8 mouse cellular contexts compared by ENCODE assay signal in genomic region chr6:114873808-114874137, GRCm38 (mm10).
DNase-seq lines count a peak whose midpoint lies in the region; ATAC-seq and TF ChIP-seq lines count a peak whose summit lies in the region.

No protein-coding gene starts in this region.

- peak overlapping the region; percentile 84 for H3K9ac ChIP-seq in heart, embryonic 12.5 days
- H3K9ac ChIP-seq in CH12.LX (ENCODE audit: insufficient read depth, low read depth) = peak overlapping the region; percentile 67; the same call in 1 of the 2 replicates
- peak overlapping the region; percentile 60; the same call in 1 of the 2 replicates for H3K9ac ChIP-seq in forebrain, embryonic 15.5 days (replicated peaks)
- H3K9ac ChIP-seq in liver, embryonic 16.5 days (ENCODE audit: low read depth, low read length) = peak overlapping the region; percentile 71

- H3K4me3 ChIP-seq in heart, embryonic 12.5 days = peak overlapping the region; percentile 56
- peak overlapping the region in 2 of 3 experiments; percentile 49 to 67 for H3K4me3 ChIP-seq in CH12.LX (replicated peaks in 1 of 3; ENCODE audit: low read depth in 2 of 3, low read length in 2 of 3, poor library complexity in 1 of 3)
- H3K4me3 ChIP-seq in forebrain, embryonic 15.5 days = peak overlapping the region; percentile 41
- peak overlapping the region; percentile 64 for H3K4me3 ChIP-seq in liver, embryonic 16.5 days (ENCODE audit: low read depth, low read length)

- dilution Hi-C loops in CH12.LX (cut with MboI; ENCODE audit: extremely low pct_ligation_motif_present, extremely low pct_unique_long_range_greater_than_20kb, low sequenced_read_pairs) = no loop called here

- DNase-seq in heart, postnatal 14 days = no peak
- DNase-seq in CH12.LX (ENCODE audit: extremely low read depth) = no peak
- DNase-seq in layer of hippocampus, postnatal 10 days (ENCODE audit: low spot score in 2 of 2) = no peak
- DNase-seq in urinary bladder, postnatal 10 days (ENCODE audit: low spot score) = no peak
- DNase-seq in adrenal gland, postnatal 14 days = no peak

- peaks cover 35% of the 10 kb centered on the region for H3K79me2 ChIP-seq in CH12.LX (replicated peaks; ENCODE audit: control insufficient read depth, extremely low read depth, insufficient read depth, poor library complexity, severe bottlenecking)

- no peaks in the 10 kb centered on the region for H3K9me3 ChIP-seq in heart, embryonic 12.5 days (replicated peaks)
- H3K9me3 ChIP-seq in CH12.LX (replicated peaks; ENCODE audit: low read length) = peaks cover 3% of the 10 kb centered on the region
- H3K9me3 ChIP-seq in forebrain, embryonic 15.5 days = no peaks in the 10 kb centered on the region
- no peaks in the 10 kb centered on the region for H3K9me3 ChIP-seq in liver, embryonic 16.5 days (replicated peaks; ENCODE audit: control insufficient read depth, low read length)

- TF ChIP-seq CTCF in CH12.LX (conservative IDR thresholded peaks at IDR 0.05 in 1 of 2, IDR thresholded peaks at IDR 0.05 in 1 of 2; ENCODE audit: low read depth in 2 of 2, low read length in 2 of 2) = no peak

- intact Hi-C loops in heart, postnatal 14 days (cut with DNase I) = loop anchor here (2.0 kb wide), 1 partner anchor 47 kb away; no protein-coding TSS in a partner anchor

- TF ChIP-seq RAD21 in CH12.LX (IDR thresholded peaks at IDR 0.05; ENCODE audit: low read depth, low read length) = no peak

- no peaks in the 10 kb centered on the region for H3K27me3 ChIP-seq in heart, embryonic 12.5 days (replicated peaks)
- H3K27me3 ChIP-seq in CH12.LX (replicated peaks) = no peaks in the 10 kb centered on the region
- no peaks in the 10 kb centered on the region for H3K27me3 ChIP-seq in forebrain, embryonic 15.5 days
- H3K27me3 ChIP-seq in liver, embryonic 16.5 days (ENCODE audit: control insufficient read depth, insufficient read depth, low read depth, low read length) = no peaks in the 10 kb centered on the region

- no peak for ATAC-seq in heart, embryonic 12.5 days (ENCODE audit: insufficient number of reproducible peaks, low FRiP score)
- ATAC-seq in forebrain, embryonic 15.5 days (replicated peaks) = no peak
- no peak for ATAC-seq in liver, embryonic 16.5 days (ENCODE audit: low read depth)

- in situ Hi-C loops in CH12.LX (cut with MboI; ENCODE audit: low pct_ligation_motif_present, low pct_unique_long_range_greater_than_20kb, low sequenced_read_pairs) = no loop called here

- 64% methylated on average over 3 of the region's 3 CpGs for WGBS in heart, embryonic 12.5 days
- WGBS in forebrain, embryonic 15.5 days = 54% methylated on average over 3 of the region's 3 CpGs
- 48% methylated on average over 3 of the region's 3 CpGs for WGBS in liver, embryonic 16.5 days (ENCODE audit: insufficient replicate concordance)

- H3K4me1 ChIP-seq in heart, embryonic 12.5 days (replicated peaks) = peaks cover 93% of the 10 kb centered on the region
- H3K4me1 ChIP-seq in CH12.LX (ENCODE audit: control insufficient read depth in 1 of 2, insufficient read depth in 2 of 2) = peaks cover 40 to 94% of the 10 kb centered on the region in 2 experiments
- peaks cover 80% of the 10 kb centered on the region for H3K4me1 ChIP-seq in forebrain, embryonic 15.5 days
- H3K4me1 ChIP-seq in liver, embryonic 16.5 days (ENCODE audit: control insufficient read depth, low read depth, low read length) = peaks cover 56% of the 10 kb centered on the region

- H3K36me3 ChIP-seq in heart, embryonic 12.5 days = peaks cover 13% of the 10 kb centered on the region; the same call in 1 of the 2 replicates
- H3K36me3 ChIP-seq in CH12.LX (replicated peaks in 1 of 2; ENCODE audit: control insufficient read depth in 1 of 2, insufficient read depth in 1 of 2, low read length in 1 of 2) = peaks cover 2 to 62% of the 10 kb centered on the region in 2 experiments
- no peaks in the 10 kb centered on the region for H3K36me3 ChIP-seq in forebrain, embryonic 15.5 days
- H3K36me3 ChIP-seq in liver, embryonic 16.5 days (ENCODE audit: control insufficient read depth, insufficient read depth) = no peaks in the 10 kb centered on the region

- peak overlapping the region; percentile 94 for H3K4me2 ChIP-seq in heart, embryonic 12.5 days
- H3K4me2 ChIP-seq in CH12.LX (ENCODE audit: insufficient read depth, low read depth, poor library complexity, severe bottlenecking) = peak overlapping the region; percentile 92
- peak overlapping the region; percentile 58 for H3K4me2 ChIP-seq in forebrain, embryonic 15.5 days (replicated peaks)
- peak overlapping the region; percentile 87 for H3K4me2 ChIP-seq in liver, embryonic 16.5 days (ENCODE audit: low read depth, low read length)

- TF ChIP-seq EP300 in CH12.LX (IDR thresholded peaks at IDR 0.05; ENCODE audit: low read length) = no peak

- peak overlapping the region; percentile 98 for H3K27ac ChIP-seq in heart, embryonic 12.5 days (ENCODE audit: poor library complexity, severe bottlenecking)
- H3K27ac ChIP-seq in CH12.LX (ENCODE audit: insufficient read depth, low read depth) = peak overlapping the region; percentile 97
- peak overlapping the region; percentile 96 for H3K27ac ChIP-seq in forebrain, embryonic 15.5 days (replicated peaks)
- H3K27ac ChIP-seq in liver, embryonic 16.5 days (ENCODE audit: low read length) = peak overlapping the region; percentile 88

- TF ChIP-seq POLR2A in CH12.LX (IDR thresholded peaks at IDR 0.05; ENCODE audit: low read depth, low read length) = no peak

TF ChIP-seq in CH12.LX, 34 proteins besides CTCF, POLR2A, EP300 and RAD21:
- TF ChIP-seq UBTF (IDR thresholded peaks at IDR 0.05; ENCODE audit: low read depth, low read length) (0 out of 2 replicates have a peak, but pooled peaks have one; percentile 12), MXI1 (IDR thresholded peaks at IDR 0.05; ENCODE audit: low read depth, low read length) (no peak)
TF ChIP-seq in CH12.LX: peak in this region for 1.
